Mouse (Mus musculus): ENCODE measurements around the gene Epha5. TPM values are rescaled to one million over a fixed set of nuclear protein-coding genes. Genes with fewer than 3 reads are reported as not detected.

Epha5 gene
- polyA plus RNA-seq, 1 experiment: 0.11 TPM

DNA sequence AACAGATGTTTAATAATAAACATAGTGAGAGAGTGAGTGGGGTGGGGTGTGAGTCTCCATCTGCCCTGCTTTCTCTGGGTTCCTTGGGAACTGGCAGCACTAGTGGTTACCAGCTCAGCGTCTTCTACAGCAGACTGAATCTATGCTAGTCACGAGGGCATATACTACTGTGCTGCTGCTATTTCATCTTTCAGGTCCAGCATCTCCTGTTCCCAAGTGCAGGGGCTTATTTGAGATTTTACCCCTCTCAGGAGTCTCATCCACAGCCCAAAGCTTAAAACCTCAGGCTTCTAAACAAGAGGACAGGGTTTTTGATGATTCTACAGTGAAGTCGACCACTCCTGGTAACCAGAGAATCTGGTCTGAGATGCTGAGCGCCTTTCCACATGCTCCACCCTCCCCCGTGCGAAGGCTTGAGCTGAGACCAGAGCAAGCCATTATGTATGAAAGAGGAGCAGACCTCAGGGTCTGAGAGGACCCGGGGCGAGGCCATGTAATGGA is 2.2 kb downstream of the Epha5 start:
- DNase-seq: no peak
- Histone ChIP-seq H3K4me1 (ENCODE audit: control insufficient read depth, insufficient read depth, low read length) (no peaks in the 10 kb centered on the region), H3K4me3 (ENCODE audit: insufficient read depth, low read depth, low read length) (no peak overlapping the region), H3K36me3 (ENCODE audit: control insufficient read depth, insufficient read depth, low read length) (no peaks in the 10 kb centered on the region), H3K27ac (ENCODE audit: insufficient read depth, low read depth, low read length) (no peak overlapping the region), H3K27me3 (replicated peaks; ENCODE audit: control insufficient read depth, insufficient read depth, low read length) (peaks cover 1% of the 10 kb centered on the region; the same call in 1 of the 2 replicates)
- TF ChIP-seq POLR2A (IDR thresholded peaks at IDR 0.05; ENCODE audit: low read depth, low read length) (no peak), CTCF (conservative IDR thresholded peaks at IDR 0.05; ENCODE audit: insufficient read depth, insufficient read length, low read depth, low read length) (no peak)
- 2% methylated on average over 8 of the region's 8 CpGs for WGBS

DNA sequence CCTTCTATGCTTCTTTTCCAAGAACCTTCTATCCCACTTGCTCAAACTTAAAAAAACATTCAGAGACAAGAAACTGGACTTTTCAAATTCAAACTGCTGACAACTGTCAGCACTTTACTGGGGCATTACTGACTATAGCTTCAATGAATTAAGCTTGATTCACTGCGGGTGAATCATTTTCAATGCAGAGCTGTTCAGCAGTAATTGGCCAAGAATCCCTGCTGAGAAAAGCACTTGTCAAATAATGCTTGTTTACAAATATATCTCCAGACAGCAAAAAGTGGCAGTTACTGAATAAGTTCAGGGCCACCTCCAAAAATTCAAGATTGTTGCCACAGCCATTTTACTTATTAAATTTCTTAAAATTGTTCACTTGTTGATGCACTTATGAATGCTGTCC is 4.2 kb downstream of the Epha5 start:
- WGBS: 27% methylated on average over 1 of the region's 1 CpGs
- TF ChIP-seq POLR2A (IDR thresholded peaks at IDR 0.05; ENCODE audit: low read depth, low read length) (no peak), CTCF (conservative IDR thresholded peaks at IDR 0.05; ENCODE audit: insufficient read depth, insufficient read length, low read depth, low read length) (no peak)
- H3K4me3 ChIP-seq (ENCODE audit: insufficient read depth, low read depth, low read length): no peak overlapping the region
- H3K4me1 ChIP-seq (ENCODE audit: control insufficient read depth, insufficient read depth, low read length): no peaks in the 10 kb centered on the region
- no peaks in the 10 kb centered on the region for H3K36me3 ChIP-seq (ENCODE audit: control insufficient read depth, insufficient read depth, low read length)
- no peak for DNase-seq
- H3K27ac ChIP-seq (ENCODE audit: insufficient read depth, low read depth, low read length): no peak overlapping the region
- H3K27me3 ChIP-seq (replicated peaks; ENCODE audit: control insufficient read depth, insufficient read depth, low read length): 0 out of 2 replicates have a peak, but pooled peaks cover 1% of the 10 kb centered on the region

DNA sequence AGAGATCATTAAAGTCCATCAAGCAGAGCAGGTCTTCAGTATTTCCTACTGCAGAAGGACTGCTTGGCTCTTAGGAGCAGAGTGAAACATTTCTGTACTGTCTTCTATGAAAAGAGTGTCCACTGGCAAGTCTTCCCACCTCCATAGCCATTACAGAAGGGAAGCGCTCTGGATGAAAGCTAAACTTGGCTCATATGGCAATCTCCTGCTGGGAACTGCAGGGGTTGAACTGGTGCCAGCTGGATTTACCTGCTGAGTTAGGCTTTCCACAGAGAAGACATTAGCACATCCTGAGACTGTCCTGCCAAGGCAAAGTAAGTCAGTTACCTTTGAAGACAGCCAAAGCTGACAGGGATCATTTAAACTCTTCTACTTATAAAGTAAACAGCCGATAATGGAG is 8.8 kb downstream of the Epha5 start:
- Histone ChIP-seq H3K27me3 (replicated peaks; ENCODE audit: control insufficient read depth, insufficient read depth, low read length) (no peaks in the 10 kb centered on the region), H3K27ac (ENCODE audit: insufficient read depth, low read depth, low read length) (no peak overlapping the region), H3K4me3 (ENCODE audit: insufficient read depth, low read depth, low read length) (no peak overlapping the region), H3K4me1 (ENCODE audit: control insufficient read depth, insufficient read depth, low read length) (no peaks in the 10 kb centered on the region), H3K36me3 (ENCODE audit: control insufficient read depth, insufficient read depth, low read length) (no peaks in the 10 kb centered on the region)
- WGBS: 58% methylated on average over 2 of the region's 2 CpGs
- TF ChIP-seq CTCF (conservative IDR thresholded peaks at IDR 0.05; ENCODE audit: insufficient read depth, insufficient read length, low read depth, low read length) (no peak), POLR2A (IDR thresholded peaks at IDR 0.05; ENCODE audit: low read depth, low read length) (no peak)
- no peak for DNase-seq

DNA sequence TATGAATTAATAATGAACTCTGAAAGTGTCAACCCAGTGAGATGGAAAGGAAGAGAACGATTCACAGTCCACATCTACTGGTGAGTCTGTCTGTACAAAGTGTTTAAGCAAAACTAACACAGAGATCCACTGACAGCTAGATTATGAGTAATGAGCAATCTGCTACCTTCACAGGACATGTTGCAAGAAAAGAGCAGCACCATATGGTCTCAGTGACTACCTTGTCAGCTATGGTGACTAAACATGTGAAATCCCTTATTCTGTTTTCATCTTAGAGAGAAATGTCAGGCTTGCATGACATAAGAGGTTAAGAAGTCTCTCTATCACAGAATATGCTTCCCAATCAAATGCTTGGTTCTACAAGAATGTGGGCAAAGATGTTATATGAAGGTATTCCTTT is 20.1 kb downstream of the Epha5 start:
- Histone ChIP-seq H3K4me3 (ENCODE audit: insufficient read depth, low read depth, low read length) (no peak overlapping the region), H3K27ac (ENCODE audit: insufficient read depth, low read depth, low read length) (no peak overlapping the region), H3K36me3 (ENCODE audit: control insufficient read depth, insufficient read depth, low read length) (no peaks in the 10 kb centered on the region), H3K4me1 (ENCODE audit: control insufficient read depth, insufficient read depth, low read length) (no peaks in the 10 kb centered on the region), H3K27me3 (replicated peaks; ENCODE audit: control insufficient read depth, insufficient read depth, low read length) (no peaks in the 10 kb centered on the region)
- 69% methylated on average over 1 of the region's 1 CpGs for WGBS
- no peak for DNase-seq
- TF ChIP-seq CTCF (conservative IDR thresholded peaks at IDR 0.05; ENCODE audit: insufficient read depth, insufficient read length, low read depth, low read length): no peak
- no peak for TF ChIP-seq POLR2A (IDR thresholded peaks at IDR 0.05; ENCODE audit: low read depth, low read length)

DNA sequence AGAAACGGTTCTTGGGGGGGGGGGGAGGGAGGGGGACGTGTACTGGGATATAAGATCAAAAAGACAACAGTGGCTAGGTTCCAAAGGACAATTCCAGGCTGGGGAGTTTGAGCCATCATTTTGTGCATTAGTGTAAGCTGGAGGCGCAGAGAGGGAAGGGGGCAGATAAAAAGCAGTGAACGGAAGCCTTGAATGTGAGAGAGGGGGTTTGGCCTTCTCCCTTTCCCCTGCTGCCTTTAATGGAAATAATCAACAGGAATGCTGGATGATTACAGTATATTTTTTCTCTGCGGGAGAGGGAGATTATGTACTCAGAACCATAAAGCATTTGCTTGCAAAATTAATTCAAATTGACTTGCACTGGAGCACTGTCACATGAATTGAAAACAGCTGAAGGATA is 51.8 kb downstream of the Epha5 start:
- no peaks in the 10 kb centered on the region for H3K27me3 ChIP-seq (replicated peaks; ENCODE audit: control insufficient read depth, insufficient read depth, low read length)
- TF ChIP-seq POLR2A (IDR thresholded peaks at IDR 0.05; ENCODE audit: low read depth, low read length): no peak
- no peak for TF ChIP-seq CTCF (conservative IDR thresholded peaks at IDR 0.05; ENCODE audit: insufficient read depth, insufficient read length, low read depth, low read length)
- H3K27ac ChIP-seq (ENCODE audit: insufficient read depth, low read depth, low read length): no peak overlapping the region
- no peak for DNase-seq
- H3K36me3 ChIP-seq (ENCODE audit: control insufficient read depth, insufficient read depth, low read length): no peaks in the 10 kb centered on the region
- no peak overlapping the region for H3K4me3 ChIP-seq (ENCODE audit: insufficient read depth, low read depth, low read length)
- 53% methylated on average over 5 of the region's 5 CpGs for WGBS
- no peaks in the 10 kb centered on the region for H3K4me1 ChIP-seq (ENCODE audit: control insufficient read depth, insufficient read depth, low read length)

DNA sequence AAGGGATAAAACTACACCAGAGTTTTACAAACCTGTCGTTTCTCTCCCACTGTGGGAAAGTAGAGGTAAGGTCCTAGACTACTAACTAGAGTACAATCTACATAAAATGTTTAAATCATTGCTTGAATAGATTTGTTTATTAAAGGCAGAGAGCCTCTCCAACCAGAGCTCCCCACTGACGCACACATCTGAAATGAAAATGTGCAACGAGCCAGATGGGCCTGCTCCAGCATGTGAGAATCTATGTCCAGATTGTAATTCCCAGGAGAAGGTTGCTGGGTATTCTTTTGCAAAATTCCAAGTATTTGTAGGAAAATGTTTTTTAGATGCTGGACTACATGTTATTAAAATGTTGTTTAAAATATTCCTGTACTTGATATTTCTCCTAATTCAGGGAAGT is 57.8 kb downstream of the Epha5 start:
- H3K4me3 ChIP-seq (ENCODE audit: insufficient read depth, low read depth, low read length): no peak overlapping the region
- WGBS: 88% methylated on average over 3 of the region's 3 CpGs

DNA sequence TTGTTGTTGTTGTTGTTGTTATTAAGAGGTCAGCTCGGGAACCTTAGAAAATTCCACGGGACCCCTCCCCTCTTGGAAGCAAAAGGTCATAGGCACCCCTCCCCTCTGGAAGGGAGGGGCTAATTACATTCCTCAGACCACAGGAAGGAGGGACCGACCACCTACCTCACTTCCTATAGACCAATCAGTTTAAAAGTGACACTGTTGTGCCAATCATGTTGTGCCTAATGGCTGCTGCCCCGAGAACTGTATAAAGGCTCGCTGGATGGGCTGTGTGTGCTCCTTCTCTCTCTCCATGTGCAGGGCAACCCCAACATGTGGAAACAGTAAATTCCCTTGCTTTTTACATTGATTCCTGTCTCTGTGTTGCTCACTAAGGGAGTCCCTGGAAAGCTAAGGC is 64.1 kb downstream of the Epha5 start:
- 75% methylated on average over 5 of the region's 5 CpGs for WGBS
- H3K27me3 ChIP-seq (replicated peaks; ENCODE audit: control insufficient read depth, insufficient read depth, low read length): no peaks in the 10 kb centered on the region
- no peak overlapping the region for H3K27ac ChIP-seq (ENCODE audit: insufficient read depth, low read depth, low read length)
- DNase-seq: no peak
- H3K4me1 ChIP-seq (ENCODE audit: control insufficient read depth, insufficient read depth, low read length): no peaks in the 10 kb centered on the region
- no peaks in the 10 kb centered on the region for H3K36me3 ChIP-seq (ENCODE audit: control insufficient read depth, insufficient read depth, low read length)
- no peak for TF ChIP-seq POLR2A (IDR thresholded peaks at IDR 0.05; ENCODE audit: low read depth, low read length)
- TF ChIP-seq CTCF (conservative IDR thresholded peaks at IDR 0.05; ENCODE audit: insufficient read depth, insufficient read length, low read depth, low read length): no peak
- H3K4me3 ChIP-seq (ENCODE audit: insufficient read depth, low read depth, low read length): no peak overlapping the region

More for the DNA sequence above, 57.8 kb downstream of the Epha5 start:
- no peak overlapping the region for H3K27ac ChIP-seq (ENCODE audit: insufficient read depth, low read depth, low read length)
- H3K27me3 ChIP-seq (replicated peaks; ENCODE audit: control insufficient read depth, insufficient read depth, low read length): no peaks in the 10 kb centered on the region
- no peaks in the 10 kb centered on the region for H3K36me3 ChIP-seq (ENCODE audit: control insufficient read depth, insufficient read depth, low read length)
- no peak for TF ChIP-seq CTCF (conservative IDR thresholded peaks at IDR 0.05; ENCODE audit: insufficient read depth, insufficient read length, low read depth, low read length)
- TF ChIP-seq POLR2A (IDR thresholded peaks at IDR 0.05; ENCODE audit: low read depth, low read length): no peak
- H3K4me1 ChIP-seq (ENCODE audit: control insufficient read depth, insufficient read depth, low read length): no peaks in the 10 kb centered on the region
- DNase-seq: no peak
